Mouse (Mus musculus): Measurements from ENCODE around the gene Rplp1. TPM values are rescaled to one million over a fixed set of nuclear protein-coding genes. Genes with fewer than 3 reads are reported as not detected.

Gene Rplp1
- polyA plus RNA-seq, 1 experiment: 2,962 TPM

DNA sequence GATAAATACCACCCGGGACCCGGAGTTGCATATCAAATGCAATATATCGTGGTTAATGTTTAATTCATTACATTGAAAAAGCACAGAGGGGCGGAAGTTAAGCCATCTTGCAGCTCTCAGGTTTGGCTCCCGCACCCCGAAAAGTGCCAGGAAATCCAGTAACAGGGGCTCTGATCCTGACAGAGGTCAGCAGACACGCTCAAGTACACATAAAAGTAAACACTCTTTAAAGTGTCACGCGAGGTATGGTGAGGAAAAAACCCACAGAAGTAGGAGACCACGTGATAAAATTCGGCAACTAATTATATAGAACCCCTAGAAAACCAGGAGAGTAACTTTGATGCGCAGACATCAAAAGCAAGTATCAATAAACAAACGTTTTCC, 567 bp upstream of the Rplp1 start:
- Histone ChIP-seq H3K4me3 (ENCODE audit: insufficient read depth, low read length) (peak overlapping the region; percentile 96), H3K27ac (ENCODE audit: insufficient read depth, low read depth, low read length) (peak overlapping the region; percentile 95), H3K4me1 (ENCODE audit: control insufficient read depth, insufficient read depth, low read length) (peaks cover 2% of the 10 kb centered on the region)
- TF ChIP-seq CTCF (IDR thresholded peaks at IDR 0.05; ENCODE audit: low read depth, low read length) (no peak), POLR2A (IDR thresholded peaks at IDR 0.05; ENCODE audit: borderline replicate concordance, low read depth, low read length) (no peak)

GRCm38 (mm10) chr9:61911300-61912128, 2.8 kb downstream of the Rplp1 start:
- peaks cover 7% of the 10 kb centered on the region for H3K4me1 ChIP-seq (ENCODE audit: control insufficient read depth, insufficient read depth, low read length)
- no peak overlapping the region for H3K27ac ChIP-seq (ENCODE audit: insufficient read depth, low read depth, low read length)
- TF ChIP-seq CTCF (IDR thresholded peaks at IDR 0.05; ENCODE audit: low read depth, low read length): no peak
- TF ChIP-seq POLR2A (IDR thresholded peaks at IDR 0.05; ENCODE audit: borderline replicate concordance, low read depth, low read length): no peak
- no peak overlapping the region for H3K4me3 ChIP-seq (ENCODE audit: insufficient read depth, low read length)

DNA sequence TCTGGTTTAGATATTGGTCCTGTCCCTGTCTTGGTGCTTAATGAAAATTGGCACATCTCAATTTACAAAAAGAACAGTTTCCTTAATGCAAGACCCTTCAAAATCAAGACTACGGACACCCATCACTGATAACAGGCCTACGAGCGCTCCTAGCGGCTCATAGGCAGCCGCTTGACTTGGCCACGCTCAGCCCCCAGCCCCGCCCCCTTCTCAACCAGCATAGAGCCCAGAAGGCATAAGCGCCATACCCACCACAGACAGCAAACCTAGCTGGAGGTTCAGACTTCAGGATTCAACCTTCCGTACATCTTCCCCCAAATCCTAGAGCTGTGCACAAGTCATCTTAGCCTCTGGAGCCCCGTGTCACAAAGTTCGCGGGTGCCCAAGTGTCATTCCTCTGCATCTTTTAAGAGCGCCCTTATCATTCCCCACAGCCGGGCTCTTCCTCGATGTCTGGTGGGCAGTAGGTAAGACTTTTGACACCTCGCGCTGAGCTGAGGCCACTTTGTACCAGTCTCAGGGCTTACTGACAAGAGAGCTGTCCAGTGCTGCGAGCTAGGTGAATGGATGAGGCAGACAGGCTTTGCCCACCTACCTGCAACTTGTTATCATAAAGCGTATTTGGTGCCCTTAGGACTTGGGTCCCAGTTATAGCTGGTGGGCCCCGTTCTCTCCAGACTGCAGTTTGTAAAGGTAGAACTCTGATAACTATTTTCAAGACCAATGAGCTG, 3.7 kb downstream of the Rplp1 start:
- Histone ChIP-seq H3K27ac (ENCODE audit: insufficient read depth, low read depth, low read length) (no peak overlapping the region), H3K4me3 (ENCODE audit: insufficient read depth, low read length) (no peak overlapping the region), H3K4me1 (ENCODE audit: control insufficient read depth, insufficient read depth, low read length) (peaks cover 7% of the 10 kb centered on the region)
- TF ChIP-seq CTCF (IDR thresholded peaks at IDR 0.05; ENCODE audit: low read depth, low read length) (no peak), POLR2A (IDR thresholded peaks at IDR 0.05; ENCODE audit: borderline replicate concordance, low read depth, low read length) (no peak)

GRCm38 (mm10) chr9:61909633-61910032, 4.7 kb downstream of the Rplp1 start:
- TF ChIP-seq CTCF (IDR thresholded peaks at IDR 0.05; ENCODE audit: low read depth, low read length) (no peak), POLR2A (IDR thresholded peaks at IDR 0.05; ENCODE audit: borderline replicate concordance, low read depth, low read length) (no peak)
- Histone ChIP-seq H3K4me3 (ENCODE audit: insufficient read depth, low read length) (no peak overlapping the region), H3K27ac (ENCODE audit: insufficient read depth, low read depth, low read length) (no peak overlapping the region)

GRCm38 (mm10) chr9:61908832-61909407, 5.4 kb downstream of the Rplp1 start:
- no peak for TF ChIP-seq CTCF (IDR thresholded peaks at IDR 0.05; ENCODE audit: low read depth, low read length)
- no peak for TF ChIP-seq POLR2A (IDR thresholded peaks at IDR 0.05; ENCODE audit: borderline replicate concordance, low read depth, low read length)
- Histone ChIP-seq H3K27ac (ENCODE audit: insufficient read depth, low read depth, low read length) (no peak overlapping the region), H3K4me1 (ENCODE audit: control insufficient read depth, insufficient read depth, low read length) (peaks cover 5% of the 10 kb centered on the region)

More at GRCm38 (mm10) chr9:61909633-61910032, 4.7 kb downstream of the Rplp1 start:
- H3K4me1 ChIP-seq (ENCODE audit: control insufficient read depth, insufficient read depth, low read length): peaks cover 5% of the 10 kb centered on the region

DNA sequence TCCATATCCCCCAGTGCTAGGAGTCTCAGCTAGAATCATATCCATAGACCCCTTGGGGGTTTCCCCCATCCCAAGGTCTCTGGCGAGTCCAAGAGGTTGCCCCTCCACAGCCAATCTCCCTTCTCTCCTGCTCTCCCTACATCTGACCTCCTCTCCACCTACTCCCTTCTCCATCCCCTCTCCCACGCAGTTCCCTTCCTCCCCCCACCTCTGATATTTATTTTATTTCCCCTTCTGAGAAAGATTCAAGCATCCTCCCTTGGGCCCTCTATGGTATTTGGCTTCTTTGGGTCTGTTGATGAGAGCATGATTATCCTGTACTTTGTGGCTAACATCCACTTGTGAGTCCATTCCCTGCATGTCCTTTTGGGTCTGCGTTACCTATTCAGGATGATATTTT, 6.0 kb downstream of the Rplp1 start:
- Histone ChIP-seq H3K4me3 (ENCODE audit: insufficient read depth, low read length) (no peak overlapping the region), H3K4me1 (ENCODE audit: control insufficient read depth, insufficient read depth, low read length) (peaks cover 5% of the 10 kb centered on the region), H3K27ac (ENCODE audit: insufficient read depth, low read depth, low read length) (no peak overlapping the region)
- TF ChIP-seq POLR2A (IDR thresholded peaks at IDR 0.05; ENCODE audit: borderline replicate concordance, low read depth, low read length) (no peak), CTCF (IDR thresholded peaks at IDR 0.05; ENCODE audit: low read depth, low read length) (no peak)

More at GRCm38 (mm10) chr9:61908832-61909407, 5.4 kb downstream of the Rplp1 start:
- no peak overlapping the region for H3K4me3 ChIP-seq (ENCODE audit: insufficient read depth, low read length)

- Histone ChIP-seq H3K27ac (ENCODE audit: insufficient read depth, low read depth, low read length) (no peak overlapping the region), H3K4me3 (ENCODE audit: insufficient read depth, low read length) (no peak overlapping the region), H3K4me1 (ENCODE audit: control insufficient read depth, insufficient read depth, low read length) (peaks cover 5% of the 10 kb centered on the region)
- TF ChIP-seq POLR2A (IDR thresholded peaks at IDR 0.05; ENCODE audit: borderline replicate concordance, low read depth, low read length) (no peak), CTCF (IDR thresholded peaks at IDR 0.05; ENCODE audit: low read depth, low read length) (no peak)
These were observed 6.6 kb downstream of the Rplp1 start for GRCm38 (mm10) chr9:61907621-61908295.

- Histone ChIP-seq H3K4me1 (ENCODE audit: control insufficient read depth, insufficient read depth, low read length) (peaks cover 5% of the 10 kb centered on the region), H3K4me3 (ENCODE audit: insufficient read depth, low read length) (no peak overlapping the region)
These were observed 7.4 kb downstream of the Rplp1 start for GRCm38 (mm10) chr9:61906912-61907311.

GRCm38 (mm10) chr9:61905576-61905975, 8.8 kb downstream of the Rplp1 start:
- peaks cover 10% of the 10 kb centered on the region for H3K4me1 ChIP-seq (ENCODE audit: control insufficient read depth, insufficient read depth, low read length)
- H3K27ac ChIP-seq (ENCODE audit: insufficient read depth, low read depth, low read length): no peak overlapping the region
- TF ChIP-seq CTCF (IDR thresholded peaks at IDR 0.05; ENCODE audit: low read depth, low read length) (no peak), POLR2A (IDR thresholded peaks at IDR 0.05; ENCODE audit: borderline replicate concordance, low read depth, low read length) (no peak)
- no peak overlapping the region for H3K4me3 ChIP-seq (ENCODE audit: insufficient read depth, low read length)

More at GRCm38 (mm10) chr9:61906912-61907311, 7.4 kb downstream of the Rplp1 start:
- TF ChIP-seq CTCF (IDR thresholded peaks at IDR 0.05; ENCODE audit: low read depth, low read length) (peak; percentile 47; the same call in 1 of the 2 replicates), POLR2A (IDR thresholded peaks at IDR 0.05; ENCODE audit: borderline replicate concordance, low read depth, low read length) (no peak)
- H3K27ac ChIP-seq (ENCODE audit: insufficient read depth, low read depth, low read length): peak overlapping the region; percentile 58
